Mouse (Mus musculus): ENCODE measurements at regions not wholly inside any gene's neighbourhood (a gene's known extent, or its start where the extent isn't known, plus 50 kb on each side); places are given as distances from the start of the nearest gene placed in this dataset.

GRCm38 (mm10) chrX:70261360-70261759 is 103.5 kb downstream of the Ids start:
- no peak for DNase-seq (ENCODE audit: low read depth)

GRCm38 (mm10) chrX:70216011-70216410 is 148.9 kb downstream of the Ids start:
- DNase-seq (ENCODE audit: low read depth), result no peak

DNA sequence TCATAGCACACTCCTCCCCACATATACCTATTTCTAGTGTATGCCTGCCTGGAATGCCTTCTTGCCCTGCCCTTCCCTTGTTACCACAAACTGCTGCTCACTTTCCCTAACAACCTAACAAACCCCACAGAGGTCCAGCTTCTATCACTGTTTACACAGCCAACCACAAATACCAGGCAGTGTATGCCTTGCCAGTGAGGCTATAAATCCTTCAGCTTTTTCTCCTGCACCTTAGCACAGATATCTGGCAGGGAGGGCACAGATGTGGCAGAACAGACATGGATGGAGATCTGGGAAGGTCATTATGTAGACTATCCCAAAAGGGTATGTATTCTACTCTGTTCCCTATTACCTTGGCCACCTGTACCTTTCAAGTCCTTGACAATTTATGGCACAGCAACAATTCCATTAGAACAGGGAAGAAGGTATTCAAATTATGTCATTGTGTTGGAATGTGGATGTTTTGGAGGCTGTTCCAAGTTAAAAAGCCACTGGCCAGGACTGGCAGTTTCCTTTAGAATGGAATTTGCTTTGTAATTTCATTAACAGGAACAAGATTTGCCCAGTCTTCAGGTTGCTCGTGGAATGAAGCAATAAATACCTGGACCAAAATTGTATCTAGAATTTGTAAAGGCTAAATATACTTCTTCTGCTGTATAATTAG is 180.3 kb downstream of the Ids start:
- no peak for DNase-seq (ENCODE audit: low read depth)

DNA sequence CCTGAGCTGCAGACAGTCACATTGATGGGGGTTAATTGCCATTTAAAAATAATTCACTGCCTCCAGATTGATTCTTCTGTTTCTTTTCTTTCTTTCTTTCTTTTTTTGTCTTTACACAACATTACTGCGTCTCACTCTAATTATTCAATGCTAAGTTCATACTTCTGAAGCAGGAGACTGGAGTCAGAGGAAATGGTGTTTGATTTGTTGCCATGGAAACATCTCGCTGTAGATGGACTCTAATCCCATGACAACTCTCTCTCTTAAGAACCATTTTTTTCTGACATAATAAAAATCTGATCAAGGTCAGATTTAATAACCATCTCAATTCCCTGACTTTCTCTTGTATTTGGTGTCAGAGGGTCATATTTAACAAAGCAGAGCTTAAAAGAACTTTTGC is 195.1 kb downstream of the Ids start:
- DNase-seq (ENCODE audit: low read depth), result no peak

- peak; percentile 21 for DNase-seq (ENCODE audit: low read depth)
These were observed 203.9 kb downstream of the Ids start for GRCm38 (mm10) chrX:70161011-70161410.
